Mouse (Mus musculus): ENCODE measurements at regions not wholly inside any gene's neighbourhood (a gene's known extent, or its start where the extent isn't known, plus 50 kb on each side); places are given as distances from the start of the nearest gene placed in this dataset.
"Not testable (repeated sequence)": the region's sequence is repeated elsewhere in the genome, so short reads cannot be mapped to it uniquely, and the experiment has no call there.

DNA sequence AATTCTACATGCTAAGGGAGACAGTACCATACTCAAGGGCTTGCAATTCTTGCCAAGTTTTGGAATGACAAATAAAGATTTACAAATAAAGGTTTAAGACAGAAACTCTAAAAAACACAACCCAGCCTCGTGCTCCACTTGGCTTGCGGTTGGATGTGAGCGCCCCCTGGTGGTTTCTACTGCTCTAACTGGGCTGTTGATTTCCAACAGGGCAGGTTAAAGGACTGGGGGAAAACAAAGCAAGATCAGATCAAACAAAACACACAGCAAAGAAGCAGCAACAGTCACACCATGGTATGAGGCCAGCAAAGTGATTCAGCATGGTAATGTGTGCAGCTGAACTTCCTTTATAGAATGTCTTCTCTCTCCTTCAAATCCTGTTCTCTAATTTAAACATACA lies 339.2 kb downstream of the Adam3 start:
- peak; percentile 64 for DNase-seq (ENCODE audit: low spot score)

DNA sequence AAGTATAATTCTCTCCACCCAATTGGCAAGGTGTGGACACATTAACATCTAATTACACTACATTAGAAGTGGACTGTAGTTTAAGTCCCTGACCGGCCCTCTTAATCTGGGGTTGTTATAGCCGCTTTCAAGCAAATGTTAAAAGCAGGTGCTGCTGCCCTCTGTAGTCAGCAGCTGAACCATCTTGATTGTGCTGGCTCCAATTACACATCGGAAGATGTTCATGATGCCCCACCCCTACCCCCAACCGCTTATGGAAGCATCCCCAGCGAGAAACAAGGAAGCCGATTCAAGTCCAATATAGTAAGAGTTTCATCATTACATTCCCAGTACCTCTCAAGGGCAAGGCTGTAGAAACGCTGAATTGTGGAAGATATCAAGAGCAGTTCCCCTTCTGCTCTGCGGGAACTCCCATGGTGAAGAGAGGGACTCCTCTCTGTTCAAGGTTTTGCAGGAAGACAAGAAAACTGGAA lies 341.7 kb downstream of the Adam3 start:
- DNase-seq (ENCODE audit: low spot score) = no peak

DNA sequence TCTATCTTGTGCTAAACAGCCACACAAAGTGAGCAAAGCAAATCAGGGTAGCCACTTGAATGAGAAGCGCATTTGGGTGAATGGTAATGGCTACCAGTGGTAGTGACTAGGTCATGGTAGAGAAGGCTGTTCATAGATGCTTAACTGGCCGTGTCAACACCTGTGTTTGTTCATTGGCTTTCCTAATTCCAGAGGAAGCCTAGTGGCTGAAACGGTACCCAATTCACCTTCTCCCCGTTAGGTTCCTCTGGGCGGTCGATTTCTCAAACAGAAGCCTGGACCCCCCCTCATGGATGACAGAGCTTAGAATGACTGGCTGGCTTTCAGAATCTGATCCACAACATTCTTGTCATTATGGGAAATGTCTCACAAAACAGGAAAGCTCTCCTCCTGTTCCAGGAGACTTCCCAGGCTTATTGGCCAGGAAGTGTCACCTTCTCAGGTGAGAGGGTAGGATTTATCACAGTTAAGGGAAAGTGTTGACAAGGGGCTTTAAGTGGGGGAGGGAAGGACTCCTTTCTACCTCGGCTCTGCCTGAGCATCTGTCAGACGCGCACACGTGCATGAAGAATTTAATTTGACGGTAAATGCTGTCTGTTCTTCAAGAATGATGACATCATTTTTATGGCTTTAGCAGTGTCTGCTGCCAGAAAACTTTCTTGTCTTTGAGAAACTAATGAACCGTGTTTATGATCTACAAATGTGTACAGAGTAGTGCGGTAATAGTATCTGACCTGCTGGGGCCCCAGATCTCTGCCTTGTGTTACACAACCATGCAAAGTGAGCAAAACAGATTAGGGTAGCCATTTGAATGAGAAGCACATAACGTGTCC lies 342.3 kb downstream of the Adam3 start:
- no peak for DNase-seq (ENCODE audit: low spot score)

GRCm38 (mm10) chr8:24381666-24382253 lies 343.9 kb downstream of the Adam3 start:
- no peak for DNase-seq (ENCODE audit: low spot score)

DNA sequence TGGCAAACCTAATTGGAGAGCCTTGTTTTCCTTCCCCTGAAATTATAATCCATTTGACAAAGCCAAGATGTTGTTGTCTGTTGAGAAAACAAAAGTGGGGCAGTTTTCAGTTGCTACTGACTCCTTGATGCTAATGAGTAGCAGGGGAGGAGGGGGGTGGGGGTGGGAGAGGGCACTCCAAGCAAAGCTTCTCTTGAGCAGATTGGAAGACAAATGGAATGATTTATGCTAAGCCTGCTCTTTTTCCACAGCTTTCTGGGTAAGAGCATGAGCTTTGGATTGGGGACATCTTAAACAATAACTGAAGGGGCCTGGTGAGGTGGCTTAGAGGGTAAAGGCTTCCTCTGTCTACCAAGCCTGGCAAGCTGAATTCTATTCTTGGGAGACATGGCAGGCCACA lies 347.6 kb downstream of the Adam3 start:
- no peak for DNase-seq (ENCODE audit: low spot score)

DNA sequence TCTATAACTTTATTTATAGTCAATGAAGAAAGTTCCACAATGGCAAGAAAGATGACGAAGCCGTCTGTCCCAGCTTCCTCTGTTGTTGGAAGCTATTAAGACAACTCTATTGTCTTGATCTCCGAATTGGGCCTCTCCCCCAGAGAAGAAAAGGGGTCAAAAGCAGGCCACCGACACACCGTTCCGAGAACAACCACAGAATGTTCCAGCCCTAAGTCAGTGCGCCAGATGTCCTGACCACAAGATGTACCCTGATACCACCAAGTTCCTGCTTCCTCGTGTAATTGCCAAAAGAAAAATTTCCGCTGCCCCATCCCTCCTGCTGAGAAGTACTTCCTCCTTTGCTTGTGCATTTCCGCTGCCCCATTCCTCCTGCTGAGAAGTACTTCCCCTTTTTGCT lies 348.8 kb downstream of the Adam3 start:
- DNase-seq (ENCODE audit: low spot score) = not testable (repeated sequence)

DNA sequence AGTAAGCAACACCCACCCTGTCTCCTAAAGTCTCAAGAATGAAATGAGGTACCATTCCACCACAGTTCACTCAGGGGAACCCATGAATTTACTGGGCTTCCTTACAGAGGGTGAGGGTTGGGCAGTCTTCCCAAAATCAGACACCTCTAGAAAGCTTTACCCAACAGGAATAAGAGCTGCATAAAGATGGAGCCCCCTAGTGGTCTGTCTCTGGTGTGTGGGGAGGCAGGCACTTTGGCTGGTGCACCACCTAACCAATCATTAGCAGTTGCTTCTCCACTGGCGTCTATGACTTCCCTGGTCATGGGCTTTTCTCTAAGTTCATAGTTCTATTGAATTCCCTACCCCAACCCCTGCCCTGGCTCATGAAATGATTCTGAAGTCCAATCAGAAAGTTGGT lies 351.1 kb downstream of the Adam3 start:
- DNase-seq (ENCODE audit: low spot score) = no peak

- no peak for DNase-seq (ENCODE audit: low spot score)
Observed at GRCm38 (mm10) chr8:24372068-24372467, 353.6 kb downstream of the Adam3 start.

GRCm38 (mm10) chr8:24366000-24366399 lies 359.7 kb downstream of the Adam3 start:
- peak; percentile 4 for DNase-seq (ENCODE audit: low spot score)

DNA sequence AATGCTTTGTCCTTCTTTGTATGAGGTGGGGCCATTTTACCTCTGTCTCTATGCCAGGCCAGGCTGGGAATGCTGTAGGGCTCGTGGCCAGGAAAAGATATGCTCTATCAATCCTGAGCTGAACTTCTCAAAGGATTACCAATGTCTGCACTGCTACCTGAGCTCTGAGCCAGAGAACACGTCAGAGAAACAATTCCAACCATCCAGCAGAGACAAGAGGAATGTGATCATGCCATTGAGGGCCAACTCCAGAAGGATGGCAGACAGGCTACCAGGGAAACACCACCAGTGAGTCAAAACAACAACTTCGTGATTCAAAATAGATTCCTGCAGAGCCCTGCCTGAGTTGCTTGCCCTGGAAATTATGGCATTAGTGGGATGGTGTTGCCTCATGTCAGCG lies 361.0 kb downstream of the Adam3 start:
- no peak for DNase-seq (ENCODE audit: low spot score)

GRCm38 (mm10) chr8:24359022-24359600 lies 366.5 kb downstream of the Adam3 start:
- no peak for DNase-seq (ENCODE audit: low spot score)

GRCm38 (mm10) chr8:24355146-24355545 lies 370.5 kb downstream of the Adam3 start:
- DNase-seq (ENCODE audit: low spot score) = no peak

- no peak for DNase-seq (ENCODE audit: low spot score)
Observed at GRCm38 (mm10) chr8:24353842-24354241, 371.8 kb downstream of the Adam3 start.

DNA sequence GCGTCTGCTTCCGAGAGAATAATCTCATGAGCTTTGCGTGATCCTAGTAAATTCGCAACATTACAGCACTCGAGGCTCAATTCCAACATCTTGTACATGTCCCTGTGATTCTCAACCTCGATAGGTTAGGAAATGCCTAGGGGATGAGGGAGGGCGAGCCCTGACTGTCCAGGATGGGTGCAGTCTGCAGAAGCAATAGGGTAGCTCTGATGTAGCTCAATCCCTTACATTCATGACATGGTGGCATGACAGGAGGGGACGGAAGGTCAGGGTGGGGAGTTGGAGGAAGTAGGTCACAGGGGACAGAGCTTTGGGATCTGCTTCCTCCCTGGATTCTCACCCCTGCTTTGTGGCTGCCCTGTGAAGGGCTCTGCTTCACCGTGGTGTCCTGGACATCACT lies 373.3 kb downstream of the Adam3 start:
- no peak for DNase-seq (ENCODE audit: low spot score)

DNA sequence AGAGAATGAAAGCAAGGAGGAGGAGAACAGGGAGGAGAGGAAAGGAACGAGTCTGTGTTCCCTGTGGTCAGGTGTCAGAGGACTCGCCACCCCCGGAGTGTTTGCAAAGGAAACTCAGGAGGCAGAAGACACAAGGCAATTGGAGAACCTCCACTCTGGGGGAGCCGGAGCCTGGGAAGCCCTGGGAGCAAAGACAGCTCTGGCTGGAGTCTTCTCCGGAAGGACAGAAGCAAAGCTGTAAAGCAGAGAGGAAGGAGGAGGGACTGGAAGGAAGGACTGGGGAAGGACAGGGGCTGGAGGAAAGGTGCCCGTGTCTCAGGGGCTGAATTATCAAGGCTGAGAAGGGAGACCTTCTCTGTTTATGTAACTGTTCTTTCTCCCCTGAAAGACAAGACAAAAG lies 373.9 kb downstream of the Adam3 start:
- no peak for DNase-seq (ENCODE audit: low spot score)

DNA sequence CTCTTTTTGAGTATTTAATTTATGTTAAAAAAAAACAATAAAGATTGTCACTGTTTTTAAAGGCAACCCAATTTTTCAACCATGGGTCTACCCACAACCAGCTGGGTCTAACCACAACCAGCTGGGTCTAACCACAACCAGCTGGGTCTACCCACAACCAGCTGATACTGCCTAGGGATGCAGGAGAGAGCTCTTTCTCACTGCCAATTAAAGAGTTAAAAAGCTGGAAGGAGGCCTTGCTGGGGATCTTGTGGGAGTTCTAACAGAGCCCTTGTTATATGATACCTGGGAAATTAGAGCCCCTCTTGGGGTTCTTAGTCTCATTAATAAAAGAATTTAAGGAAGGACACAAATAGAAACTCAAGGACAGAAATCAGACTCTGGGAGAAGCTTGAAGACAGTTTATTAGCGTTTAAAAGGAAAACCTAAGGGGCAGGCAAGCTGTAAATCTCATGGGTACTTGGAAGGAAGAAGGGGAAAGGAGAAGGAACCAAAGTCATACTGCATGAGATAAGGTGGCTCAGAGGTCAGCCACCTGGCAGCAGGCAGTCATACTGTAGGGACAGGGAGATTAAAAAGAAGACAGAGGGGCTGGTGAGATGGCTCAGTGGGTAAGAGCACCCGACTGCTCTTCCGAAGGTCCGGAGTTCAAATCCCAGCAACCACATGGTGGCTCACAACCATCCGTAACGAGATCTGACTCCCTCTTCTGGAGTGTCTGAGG lies 379.1 kb downstream of the Adam3 start:
- DNase-seq (ENCODE audit: low spot score) = no peak

DNA sequence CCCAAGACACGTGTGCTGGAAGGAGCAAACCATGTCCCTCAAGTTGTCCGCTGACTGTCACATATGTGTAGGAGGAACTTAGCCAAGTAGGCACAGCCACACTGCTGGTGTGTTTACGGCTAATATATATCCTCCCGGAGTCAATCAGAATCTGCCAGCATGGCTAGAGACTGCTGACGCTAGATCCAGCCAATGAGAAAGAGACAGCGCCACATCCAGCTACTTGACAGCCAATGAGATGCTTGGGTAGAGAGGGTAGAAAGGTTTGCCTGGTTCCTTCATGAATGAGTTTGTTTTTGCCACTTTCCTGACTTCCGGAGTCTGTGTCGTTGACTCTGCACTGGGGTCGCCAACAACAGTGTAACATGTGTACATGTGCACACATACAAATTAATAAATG lies 387.0 kb downstream of the Adam3 start:
- DNase-seq (ENCODE audit: low spot score) = no peak

- peak; percentile 7 for DNase-seq (ENCODE audit: low spot score)
Observed at GRCm38 (mm10) chr8:24337635-24338034, 388.0 kb downstream of the Adam3 start.

- no peak for DNase-seq (ENCODE audit: low spot score)
Observed at GRCm38 (mm10) chr8:24335709-24336108, 389.9 kb downstream of the Adam3 start.

DNA sequence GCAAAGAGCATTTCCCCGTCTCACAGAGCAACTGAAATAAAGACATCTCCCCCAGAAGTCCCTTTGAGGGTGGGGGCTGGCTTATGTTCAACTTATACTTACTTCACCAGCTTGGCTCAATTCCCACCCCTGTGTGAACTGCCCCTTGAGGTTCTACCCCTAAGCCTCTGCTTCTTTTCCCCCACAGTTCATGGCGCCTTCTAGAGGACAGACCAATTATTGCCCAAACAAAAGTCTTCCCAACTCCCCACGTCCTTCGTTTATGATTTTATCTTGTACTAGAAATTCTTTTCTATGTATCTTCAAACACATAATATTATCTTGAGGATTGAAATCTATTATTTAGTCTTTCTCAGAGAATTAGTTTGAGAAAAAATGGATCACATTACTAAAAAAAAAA lies 391.9 kb downstream of the Adam3 start:
- no peak for DNase-seq (ENCODE audit: low spot score)

DNA sequence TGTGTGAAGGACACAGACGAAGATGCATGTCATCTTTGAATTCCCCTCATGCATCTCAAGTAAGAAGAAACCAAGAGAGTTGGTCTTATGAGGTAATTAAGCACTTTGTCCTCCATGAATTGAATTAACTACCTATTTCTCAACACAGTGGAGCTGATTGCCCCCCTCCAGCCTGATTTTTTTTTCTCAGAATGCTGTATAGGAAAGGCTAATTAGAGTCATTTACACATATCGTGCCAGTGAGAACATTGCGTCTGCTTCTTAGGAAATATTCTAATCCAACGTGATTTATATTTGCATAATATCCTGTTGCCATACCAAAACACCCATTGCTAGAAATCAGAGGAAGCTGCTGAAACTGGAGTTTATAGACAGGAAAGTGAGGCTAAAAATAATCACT lies 414.8 kb downstream of the Adam3 start:
- DNase-seq (ENCODE audit: low spot score) = no peak

DNA sequence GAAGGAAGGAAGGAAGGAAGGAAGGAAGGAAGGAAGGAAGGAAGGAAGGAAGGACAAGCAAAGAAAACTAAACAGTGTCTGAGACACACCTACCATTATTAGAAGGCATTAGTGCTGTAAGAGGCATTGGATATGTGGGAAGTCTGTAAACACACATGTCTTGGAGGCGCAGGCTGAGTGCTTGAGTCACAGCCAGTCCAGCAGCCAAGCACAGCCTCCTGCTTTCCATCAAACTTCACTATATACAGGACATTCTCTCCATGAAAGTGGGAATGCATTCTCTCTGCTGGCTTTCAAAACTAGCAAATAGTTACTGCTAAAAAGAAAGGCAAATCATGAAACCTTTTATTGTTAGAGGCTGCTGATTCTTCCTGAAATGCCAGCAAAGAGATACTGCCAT lies 431.1 kb downstream of the Adam3 start:
- DNase-seq (ENCODE audit: low spot score) = no peak

- DNase-seq (ENCODE audit: low spot score) = no peak
Observed at GRCm38 (mm10) chr8:24287861-24288260, 437.8 kb downstream of the Adam3 start.

Data from lung, postnatal 25 days (tissue).